Mouse (Mus musculus) skeletal muscle tissue, adult 2 months (tissue): ENCODE results near the gene Csmd2.
A peak's percentile ranks its signal among the peaks of the same experiment; 100 is the strongest.

Source experiments
- DNase-seq: peaks from one replicate; pipeline ENCODE4 v3.0.0-alpha.2; 2012; ENCODE audit warnings: low read depth, low spot score

Csmd2 gene

DNA sequence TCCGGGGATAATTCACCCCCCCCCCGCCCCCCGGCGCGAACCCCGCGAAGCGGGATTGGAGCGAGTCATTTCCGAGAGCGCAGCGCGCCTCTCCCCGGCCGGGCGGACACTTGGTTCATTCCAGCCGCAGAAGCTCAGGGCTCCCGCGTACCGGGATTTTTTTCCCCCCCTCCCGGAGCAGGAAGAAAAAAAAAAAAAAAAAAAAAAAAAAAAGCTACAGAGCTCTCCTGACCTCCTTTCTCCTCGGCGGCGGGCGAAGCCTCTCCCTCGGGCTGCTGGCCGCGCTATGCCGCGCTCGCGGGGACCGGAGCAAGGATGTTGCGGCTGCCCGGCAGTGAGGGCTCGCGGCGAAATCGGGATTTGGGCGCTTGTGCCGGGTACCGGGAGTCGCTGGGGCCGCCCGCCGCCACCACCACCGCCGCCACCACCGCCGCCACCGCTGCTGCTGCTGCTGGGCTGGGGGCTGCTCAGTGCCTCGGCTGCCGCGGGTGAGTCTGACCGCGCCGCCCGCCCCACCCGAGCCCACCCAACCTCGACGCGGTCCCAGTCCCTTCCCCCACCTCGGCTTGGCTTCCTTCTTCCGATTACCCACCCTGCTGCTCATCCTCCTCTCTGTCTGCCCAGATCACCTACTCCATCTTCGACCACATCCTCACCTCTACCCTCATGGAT is at the start of gene Csmd2:
TSS of gene Csmd2 (plus strand) at position 74 of the 672 bp plus-strand sequence.
- no peak for DNase-seq

DNA sequence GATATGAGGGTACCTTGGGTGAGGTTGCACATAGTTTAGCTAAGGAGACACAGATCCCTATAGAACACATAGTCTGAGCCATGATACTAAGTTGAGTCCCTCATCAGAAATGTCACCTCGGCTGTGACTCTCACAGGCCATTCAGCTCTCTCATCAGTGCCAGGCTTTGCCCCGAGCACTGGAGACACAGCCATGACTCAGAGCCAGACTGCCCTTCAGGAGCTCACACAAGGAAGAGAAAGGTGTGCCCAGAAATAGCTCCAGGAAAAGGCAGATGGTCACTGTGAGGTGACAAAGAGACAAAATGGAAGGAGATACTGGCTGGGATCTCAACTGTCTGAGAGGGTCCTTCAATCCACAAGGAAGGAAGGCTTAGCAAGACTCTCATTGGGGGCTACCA is 40.0 kb upstream of the Csmd2 start:
- no peak for DNase-seq

DNA sequence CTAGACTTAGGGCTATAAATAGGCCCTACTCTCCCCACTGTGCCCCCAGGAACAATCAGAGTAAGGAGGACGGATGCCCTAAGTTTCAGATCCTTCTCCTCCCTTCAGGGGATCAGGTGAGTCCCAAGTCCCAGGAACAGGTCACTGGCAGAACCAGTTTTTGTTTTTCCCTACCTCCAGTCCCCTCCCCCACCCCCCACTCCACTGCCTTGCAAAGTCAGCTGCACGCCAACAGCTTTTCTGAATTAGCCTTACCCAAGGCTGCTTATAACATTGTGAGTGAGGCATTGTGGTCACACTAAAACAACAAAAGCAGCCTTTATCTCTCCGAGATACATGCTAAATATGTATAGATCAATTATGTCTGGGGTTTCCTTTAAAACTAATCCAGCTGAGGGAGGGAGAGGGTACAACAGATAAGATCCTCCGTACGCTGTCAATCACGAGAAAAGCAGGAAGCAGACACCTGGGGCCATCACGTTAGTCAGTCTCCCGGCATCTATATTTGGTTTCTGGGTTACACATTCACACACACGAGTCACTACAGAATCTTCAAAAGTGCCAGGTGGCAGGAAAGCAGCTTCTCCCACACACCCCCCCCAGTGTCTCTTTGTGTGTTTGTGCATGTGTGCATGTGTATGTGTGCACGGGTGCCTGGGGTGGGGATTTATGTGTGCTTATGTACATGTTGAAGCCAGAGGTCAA is 34.5 kb upstream of the Csmd2 start:
- no peak for DNase-seq

DNA sequence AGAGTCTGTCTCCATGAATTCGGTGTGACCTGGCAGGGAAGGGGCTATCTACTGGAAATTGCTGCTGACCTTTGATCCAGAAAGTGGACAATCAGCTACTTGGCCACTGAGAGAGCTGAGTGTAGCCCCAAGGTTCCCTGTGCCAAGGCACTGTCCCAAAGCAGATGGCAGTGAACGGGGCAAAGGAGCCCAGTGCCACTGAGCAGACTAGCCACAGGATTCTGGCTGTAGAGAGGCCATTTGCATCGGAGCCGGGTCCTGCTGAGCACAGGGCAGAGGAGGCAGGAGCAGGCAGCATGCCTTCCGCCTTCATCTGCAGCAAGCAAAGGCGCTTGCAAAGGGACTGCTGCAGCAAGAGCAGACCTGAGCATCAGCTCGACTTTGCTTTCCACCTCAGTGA is 18.6 kb upstream of the Csmd2 start:
- no peak for DNase-seq

DNA sequence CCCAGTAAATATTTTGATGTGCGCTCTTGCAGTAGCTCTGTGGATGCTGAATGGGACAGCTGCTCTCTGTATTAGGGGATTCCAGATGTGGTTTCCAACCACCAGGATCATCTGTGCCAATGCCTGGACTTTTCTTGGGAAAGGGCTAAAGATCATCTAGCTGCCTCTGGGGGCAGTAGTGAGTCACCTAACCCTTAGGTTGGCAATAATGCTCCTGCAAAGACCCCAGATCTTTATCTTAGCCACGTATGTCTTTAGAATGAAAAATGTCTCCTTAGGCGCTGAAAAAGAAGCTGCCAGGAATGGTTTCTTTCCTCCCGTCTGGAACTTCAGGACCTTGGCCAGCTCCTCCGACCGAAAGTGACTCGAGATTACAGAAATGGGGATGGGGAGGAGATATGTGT is 17.6 kb upstream of the Csmd2 start:
- no peak for DNase-seq

DNA sequence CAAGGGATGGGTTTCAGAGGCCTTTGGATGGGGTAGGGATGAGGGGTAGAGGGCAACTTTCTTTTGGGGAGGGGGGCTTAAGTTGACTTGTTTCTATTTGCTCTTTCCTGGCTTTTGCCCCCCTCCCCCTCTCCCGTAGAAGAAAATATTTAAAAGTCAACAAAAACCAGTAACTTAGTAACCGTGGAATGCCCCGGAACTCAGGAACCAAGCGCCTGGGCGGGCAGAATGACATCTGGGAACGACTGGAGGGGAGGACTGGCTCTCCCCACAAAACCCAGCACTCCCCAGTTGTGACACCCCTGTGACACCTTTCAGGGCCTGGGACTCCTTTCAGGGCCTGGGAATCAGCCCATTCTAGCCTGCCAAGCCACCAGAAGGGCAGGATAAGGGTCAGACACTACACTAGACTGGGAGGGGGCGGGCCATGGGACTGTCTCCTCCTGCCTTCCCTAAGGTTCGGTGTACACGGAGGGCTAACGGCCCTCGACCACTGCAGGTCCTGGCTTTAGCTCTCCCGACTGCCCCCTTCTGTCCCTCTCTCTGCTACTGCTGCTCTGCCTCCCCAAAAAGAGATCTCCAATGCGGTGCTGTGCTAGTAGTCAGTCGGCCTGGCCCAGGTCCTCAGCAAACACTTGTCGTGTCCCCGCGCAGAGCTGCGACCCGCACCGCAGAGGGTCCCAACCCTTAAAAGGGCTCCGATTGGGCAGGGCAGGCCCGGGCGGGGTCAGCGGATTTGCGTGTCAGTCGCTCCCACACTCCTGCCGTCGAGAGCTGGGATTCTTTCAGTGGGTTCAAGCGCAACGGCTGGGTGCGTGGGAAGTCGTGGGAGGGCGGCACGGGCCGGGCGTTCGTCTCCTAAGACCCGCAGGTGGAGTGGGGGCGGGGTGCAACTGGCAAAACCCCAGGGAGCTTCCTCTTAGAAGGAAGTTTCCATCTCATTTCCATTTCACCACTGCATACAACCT is 16.5 kb upstream of the Csmd2 start, which contains the start of gene CK137956:
TSS of gene CK137956 (minus strand) at position 51 of the 968 bp plus-strand sequence.
- no peak for DNase-seq

DNA sequence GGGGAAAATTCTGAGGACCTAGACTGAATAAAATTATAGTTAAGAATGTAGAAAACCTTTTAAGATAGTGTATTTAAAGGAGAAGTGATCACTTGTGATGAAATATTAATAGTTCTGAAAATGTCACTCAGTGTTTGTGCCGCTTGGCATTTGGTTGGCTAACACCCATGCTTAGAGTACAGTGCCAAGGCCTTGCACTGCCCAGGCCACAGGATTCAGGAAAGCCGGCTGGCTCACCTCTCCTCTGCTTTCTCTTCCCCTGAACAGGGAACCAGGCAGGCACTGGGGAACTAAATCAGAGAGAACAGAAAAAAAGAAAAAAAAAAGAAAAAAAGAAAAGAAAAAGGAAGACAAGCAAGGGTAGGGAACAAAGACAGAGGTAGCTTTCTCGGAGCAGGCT is 14.7 kb upstream of the Csmd2 start:
- DNase-seq: no peak

DNA sequence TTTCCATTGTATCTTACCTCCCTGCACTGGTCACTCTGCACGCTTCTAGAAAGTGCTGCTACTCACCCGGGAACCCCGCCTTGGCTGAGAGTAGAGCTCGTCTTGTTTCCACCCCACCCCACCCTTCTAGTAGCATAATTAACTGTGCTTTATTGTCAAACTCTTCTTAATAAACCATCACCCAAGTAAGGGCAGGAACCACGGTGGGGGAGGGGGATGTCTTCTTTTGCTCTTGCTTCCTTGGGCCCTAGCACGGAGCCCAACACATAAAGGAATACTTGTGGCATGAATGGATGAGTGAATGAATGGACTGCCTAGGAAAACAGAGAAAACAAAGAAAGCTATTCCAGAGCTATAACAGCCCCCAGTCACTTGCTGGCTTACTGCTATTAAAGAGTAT is 6.5 kb upstream of the Csmd2 start:
- no peak for DNase-seq

DNA sequence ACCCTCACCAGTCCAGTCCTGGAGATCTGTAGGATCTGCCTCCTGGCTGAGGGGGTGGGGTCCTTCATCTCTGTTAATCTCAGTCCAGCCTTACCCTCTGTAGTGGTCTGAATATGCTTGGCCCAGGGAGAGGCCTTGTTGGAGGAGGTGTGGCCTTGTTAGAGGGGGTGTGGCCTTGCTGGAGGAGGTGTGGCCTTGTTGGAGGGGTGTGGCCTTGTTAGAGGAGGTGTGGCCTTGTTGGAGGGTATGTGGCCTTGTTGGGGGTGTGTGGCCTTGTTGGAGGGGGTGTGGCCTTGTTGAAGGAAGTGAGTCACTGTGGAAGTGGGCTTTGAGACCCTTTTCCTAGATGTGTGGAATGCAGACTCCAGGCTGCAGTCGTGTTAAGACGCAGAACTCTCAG is 3.2 kb upstream of the Csmd2 start:
- no peak for DNase-seq

DNA sequence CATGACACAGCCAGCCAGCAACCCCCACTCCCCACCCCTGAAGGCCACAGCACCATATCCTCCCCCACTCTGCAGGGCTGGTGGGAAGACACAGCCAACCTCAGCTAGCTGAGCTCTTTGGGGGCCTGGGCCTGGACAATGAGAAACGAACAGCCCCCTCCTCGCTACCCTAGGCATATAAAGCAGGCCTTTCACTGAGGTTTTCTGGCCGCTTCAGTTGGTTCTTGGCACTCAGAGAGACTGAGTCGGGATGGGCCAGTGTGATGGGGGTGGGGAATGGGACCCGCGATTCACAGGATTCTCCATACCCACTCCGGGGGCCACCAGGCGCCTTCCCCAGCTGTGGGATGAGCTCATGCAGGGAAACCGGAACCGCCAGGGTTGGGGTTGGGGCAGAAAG is 1.8 kb upstream of the Csmd2 start:
- DNase-seq: no peak

DNA sequence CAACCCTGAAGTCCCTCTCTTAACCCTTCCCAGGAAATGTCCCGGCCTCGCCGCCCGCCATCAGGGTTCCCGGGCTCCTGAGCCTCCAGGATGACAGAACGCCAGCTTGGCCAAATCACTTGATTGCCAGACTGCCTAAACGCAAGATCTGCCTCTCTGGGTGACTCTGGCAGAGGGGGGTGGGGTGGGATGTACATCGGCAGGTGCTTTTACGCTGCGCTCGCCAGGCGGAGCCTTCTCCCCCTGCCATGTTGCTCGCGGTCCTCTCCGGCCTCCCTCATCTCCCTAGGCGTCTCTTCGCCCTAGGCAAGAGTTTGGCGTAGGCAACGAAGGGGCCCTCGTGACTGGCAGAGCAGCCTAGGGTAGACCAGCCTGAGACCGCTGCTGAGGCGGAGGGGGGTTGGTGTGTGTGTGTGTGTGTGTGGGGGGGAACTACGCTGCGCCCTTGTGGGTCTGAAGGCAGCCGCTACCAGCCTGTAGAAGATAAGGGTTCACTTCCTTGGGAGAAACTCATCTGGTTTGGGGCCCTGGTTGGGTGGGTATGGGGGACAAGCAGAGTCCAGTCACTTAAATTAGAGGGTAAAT is 1.1 kb upstream of the Csmd2 start:
- no peak for DNase-seq

DNA sequence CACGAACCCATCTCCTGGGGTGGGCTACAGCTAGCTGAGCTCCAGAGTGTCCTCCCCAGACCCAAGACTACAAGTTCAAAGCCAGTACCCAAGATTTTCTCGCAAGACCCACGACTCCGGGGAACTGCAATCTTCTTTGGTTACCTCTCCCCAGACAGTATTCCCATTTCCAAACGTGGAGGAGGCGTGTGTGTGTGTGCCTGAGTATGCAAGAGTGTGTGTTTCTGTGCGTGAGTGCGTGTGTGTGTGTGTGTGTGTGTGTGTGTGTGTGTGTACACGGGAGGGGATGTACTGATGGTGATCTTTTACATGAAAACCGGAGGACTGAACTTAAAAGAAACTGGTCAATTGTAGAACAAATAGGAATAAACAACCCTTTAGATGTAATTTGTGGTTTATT is 387 bp upstream of the Csmd2 start:
- DNase-seq: no peak

DNA sequence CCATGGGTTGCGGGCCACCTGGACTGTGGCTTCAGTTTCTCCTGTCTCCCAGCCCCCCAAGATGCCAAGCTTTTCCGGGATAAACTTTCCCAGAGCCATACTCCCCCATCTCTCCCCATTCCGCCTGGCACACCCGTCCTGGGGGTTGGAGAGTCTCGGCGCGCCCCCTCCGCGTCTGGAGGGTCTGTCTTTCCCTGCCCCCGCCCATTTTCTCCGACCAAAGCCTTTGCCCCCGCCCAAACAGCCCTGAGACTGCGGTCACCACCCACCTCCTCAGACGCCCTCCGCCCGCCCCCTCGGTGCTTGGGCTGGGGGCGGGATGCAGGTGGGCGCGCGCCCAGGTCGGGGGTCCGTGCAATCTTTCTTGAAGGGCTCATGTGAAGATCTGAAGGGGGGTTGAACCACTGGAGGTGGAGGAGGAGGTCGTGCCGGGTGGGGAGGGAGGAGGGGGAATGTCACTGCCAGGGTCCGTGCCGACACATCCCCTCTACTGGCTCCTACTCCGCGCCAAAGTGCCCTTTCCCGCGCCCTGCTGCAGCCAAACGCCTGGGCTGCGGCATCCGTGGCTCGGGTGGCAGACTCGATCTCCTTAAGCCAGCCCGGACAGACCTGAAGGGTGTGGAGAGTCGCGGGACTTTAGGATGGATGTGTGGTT is 996 bp downstream of the Csmd2 start:
- no peak for DNase-seq

DNA sequence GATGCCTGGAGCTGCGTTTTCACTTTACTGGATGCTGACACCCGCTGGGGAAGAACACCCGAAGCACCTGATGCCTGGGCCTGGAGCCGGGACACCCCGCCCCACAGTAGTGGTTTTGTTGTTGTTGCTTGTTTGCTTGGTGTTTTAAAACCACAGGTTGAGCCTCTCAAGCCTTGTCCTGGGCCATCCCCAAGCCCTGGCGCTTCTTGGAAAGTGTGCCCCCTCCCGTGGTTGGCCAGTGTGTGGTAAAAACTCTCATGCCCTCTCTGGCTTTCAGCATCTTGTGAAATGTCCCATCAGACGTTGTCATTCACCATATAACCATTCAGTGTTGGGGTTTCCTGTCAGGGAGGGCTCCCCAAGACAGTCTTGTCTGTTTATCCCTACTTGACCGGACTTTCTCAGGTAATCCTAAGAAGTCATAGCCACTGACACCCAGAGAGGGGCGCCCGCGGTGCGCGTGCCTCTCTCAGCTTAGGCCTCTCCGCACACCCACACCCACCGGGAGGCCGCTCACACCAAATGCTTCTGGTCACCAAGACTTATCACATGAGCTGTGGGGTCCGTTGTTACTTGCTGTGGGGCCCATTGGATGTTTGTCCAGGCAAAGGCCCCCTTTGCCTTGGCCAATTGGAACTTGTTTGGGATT is 1.8 kb downstream of the Csmd2 start:
- DNase-seq: peak; percentile 2

DNA sequence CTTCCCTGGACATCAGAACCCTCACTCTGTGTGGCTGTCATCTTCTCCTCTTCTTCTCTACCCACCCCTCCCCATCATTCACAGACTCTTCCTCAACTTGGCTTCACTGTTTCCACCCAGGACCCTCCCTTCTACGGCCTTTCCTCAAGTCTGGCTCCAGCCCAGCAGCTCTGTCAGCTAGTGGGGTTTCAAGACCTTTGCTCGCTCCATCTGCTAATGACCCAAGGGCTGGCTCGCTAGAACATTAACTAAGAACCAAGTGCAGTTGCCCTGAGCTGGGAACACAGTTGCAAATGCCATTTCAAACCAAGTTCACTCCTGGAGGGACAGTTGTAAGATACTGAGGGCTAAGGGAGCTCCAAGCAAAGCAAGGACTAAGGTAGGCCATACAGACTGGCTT is 11.6 kb downstream of the Csmd2 start:
- DNase-seq: no peak

DNA sequence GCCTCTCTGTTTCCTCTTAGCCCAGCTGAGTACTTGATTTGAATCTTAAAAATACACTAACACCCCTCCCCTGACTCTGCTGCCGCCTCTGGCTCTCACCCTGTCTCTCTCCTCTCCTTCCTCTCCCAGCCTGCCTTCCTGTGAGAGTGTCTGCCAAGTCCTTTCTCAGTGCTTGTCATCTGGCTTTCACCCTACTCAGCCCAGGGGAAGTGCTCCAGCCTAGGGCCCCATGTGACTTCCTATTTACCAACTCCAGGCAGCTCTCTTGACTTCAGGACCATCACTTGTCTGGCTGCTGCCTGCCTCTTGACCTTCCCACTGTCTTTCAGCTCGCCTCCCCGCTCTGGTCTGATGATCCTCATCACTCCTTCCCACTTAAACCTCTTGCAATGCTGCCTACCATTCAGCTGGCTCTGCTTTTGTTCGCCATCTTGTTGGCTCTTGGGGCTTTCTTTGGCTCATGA is 15.0 kb downstream of the Csmd2 start:
- DNase-seq: no peak

DNA sequence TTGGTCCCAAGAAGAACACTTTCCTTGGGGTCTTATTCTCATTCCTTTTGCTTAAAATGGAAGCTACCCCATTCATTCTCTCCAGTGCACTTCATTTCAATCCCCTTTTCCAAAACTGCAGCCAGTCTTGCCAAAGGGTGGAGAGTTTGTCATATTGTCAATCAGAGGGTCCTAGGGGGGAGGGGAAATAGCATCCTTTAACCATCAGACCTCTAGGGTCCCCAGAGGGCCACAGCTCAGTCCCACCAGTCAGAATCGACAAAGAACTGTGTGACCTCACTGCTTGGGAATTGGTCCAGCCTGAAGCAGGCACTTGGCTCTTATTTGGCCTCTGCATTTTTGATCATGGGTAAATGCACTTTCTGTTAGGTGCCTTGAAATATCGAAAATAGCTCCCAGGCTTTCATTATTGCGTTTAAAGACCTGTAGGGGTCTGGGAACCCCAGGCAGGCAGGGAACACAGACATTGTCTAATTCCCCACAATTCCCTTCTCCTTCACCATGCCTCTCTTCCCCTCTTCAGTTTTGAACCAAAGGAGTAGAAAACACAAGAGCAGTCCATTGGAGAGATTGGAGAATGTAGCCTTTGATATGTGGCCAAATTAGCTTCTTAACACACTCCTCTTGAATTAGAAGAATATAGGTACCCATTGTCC is 17.3 kb downstream of the Csmd2 start:
- no peak for DNase-seq

DNA sequence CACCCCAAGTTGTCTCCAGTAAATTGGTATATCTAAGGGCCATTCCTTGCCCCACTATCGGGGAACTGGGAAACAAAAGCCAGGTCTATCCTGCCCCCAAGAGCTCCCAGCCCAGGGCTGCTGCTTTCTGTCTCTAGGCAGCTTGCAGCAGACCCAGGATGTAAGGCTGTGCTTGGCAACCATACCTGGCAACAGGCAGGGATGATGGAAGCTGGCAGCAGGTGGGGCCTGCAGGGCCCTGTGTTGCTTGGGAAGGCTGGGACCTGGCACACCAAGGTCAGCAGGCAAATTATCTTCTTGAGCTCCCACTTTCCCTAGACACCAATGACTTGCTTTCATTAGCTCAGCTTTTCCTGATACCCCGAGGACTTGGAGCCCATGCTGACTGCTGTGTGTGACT is 31.8 kb downstream of the Csmd2 start:
- DNase-seq: no peak

DNA sequence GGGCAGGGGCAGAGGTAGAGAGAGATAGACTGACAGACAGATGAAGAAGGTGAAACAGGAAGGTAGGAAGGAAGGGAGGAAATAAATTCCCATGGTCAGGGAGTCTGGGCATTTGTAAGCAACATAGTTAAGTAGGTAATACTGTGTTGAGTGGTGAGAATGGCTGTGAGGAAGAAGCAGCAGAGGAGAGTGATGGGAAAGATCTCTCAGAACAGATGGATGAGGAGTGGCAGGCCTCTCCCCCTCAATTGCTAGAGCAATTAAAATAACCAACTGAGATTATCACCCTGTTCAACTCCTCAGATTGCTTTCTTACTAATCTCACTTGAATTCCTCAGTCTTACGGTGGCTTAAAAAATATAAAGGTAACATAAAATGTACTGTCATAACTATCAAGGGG is 40.6 kb downstream of the Csmd2 start:
- no peak for DNase-seq

DNA sequence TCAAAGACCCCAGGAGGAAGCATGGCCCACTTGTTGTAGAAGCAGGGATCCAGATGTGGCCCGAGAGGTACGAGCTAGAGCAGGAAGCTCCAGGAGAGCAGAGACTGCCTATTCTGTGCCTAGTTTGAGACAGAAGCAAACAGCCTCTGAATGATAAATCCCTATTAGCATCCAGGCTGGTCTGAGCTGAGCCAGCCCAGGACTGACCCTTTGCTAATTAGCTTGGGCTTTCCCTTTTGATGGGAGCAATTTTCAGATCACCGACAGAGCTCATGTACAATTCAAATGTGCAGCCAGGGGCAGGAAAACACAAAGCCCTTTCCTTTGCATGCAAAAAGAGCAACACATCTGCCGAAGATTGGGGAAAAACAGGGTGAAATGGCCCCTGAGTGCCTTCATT is 54.2 kb downstream of the Csmd2 start:
- no peak for DNase-seq
